Mouse (Mus musculus): ENCODE results near the gene Pigz. TPM values are rescaled to one million over a fixed set of nuclear protein-coding genes. Genes with fewer than 3 reads are reported as not detected.

Gene Pigz
- polyA plus RNA-seq, 1 experiment = 0.30 TPM

DNA sequence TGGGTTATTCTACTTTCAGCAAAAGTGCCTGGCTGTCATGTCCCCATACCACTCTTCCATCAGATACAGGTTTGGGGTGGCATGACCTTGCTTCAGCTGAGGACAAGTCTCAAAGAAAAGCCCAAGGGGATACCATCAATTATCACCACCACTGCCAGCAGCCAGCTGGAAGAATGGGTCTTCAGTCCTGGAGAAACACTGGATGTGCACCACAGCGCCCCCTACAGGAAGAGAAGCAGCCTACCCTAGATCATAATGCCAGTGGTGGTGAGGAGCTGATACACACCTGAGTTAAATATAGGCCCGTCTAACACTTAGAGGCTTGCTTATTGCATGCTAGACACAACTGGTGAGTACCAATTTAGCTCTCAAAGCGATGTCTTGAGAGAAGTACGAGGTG, 28.3 kb upstream of the Pigz start:
- Histone ChIP-seq H3K9me3 (no peaks in the 10 kb centered on the region), H3K36me3 (replicated peaks; ENCODE audit: low read length) (no peaks in the 10 kb centered on the region), H3K4me1 (peaks cover 25% of the 10 kb centered on the region), H3K27me3 (replicated peaks) (peaks cover 43% of the 10 kb centered on the region), H3K4me3 (replicated peaks) (no peak overlapping the region)
- TF ChIP-seq FLI1 (IDR thresholded peaks at IDR 0.05; ENCODE audit: low read length) (no peak), GATA1 (IDR thresholded peaks at IDR 0.05; ENCODE audit: borderline replicate concordance, low read length) (no peak)

DNA sequence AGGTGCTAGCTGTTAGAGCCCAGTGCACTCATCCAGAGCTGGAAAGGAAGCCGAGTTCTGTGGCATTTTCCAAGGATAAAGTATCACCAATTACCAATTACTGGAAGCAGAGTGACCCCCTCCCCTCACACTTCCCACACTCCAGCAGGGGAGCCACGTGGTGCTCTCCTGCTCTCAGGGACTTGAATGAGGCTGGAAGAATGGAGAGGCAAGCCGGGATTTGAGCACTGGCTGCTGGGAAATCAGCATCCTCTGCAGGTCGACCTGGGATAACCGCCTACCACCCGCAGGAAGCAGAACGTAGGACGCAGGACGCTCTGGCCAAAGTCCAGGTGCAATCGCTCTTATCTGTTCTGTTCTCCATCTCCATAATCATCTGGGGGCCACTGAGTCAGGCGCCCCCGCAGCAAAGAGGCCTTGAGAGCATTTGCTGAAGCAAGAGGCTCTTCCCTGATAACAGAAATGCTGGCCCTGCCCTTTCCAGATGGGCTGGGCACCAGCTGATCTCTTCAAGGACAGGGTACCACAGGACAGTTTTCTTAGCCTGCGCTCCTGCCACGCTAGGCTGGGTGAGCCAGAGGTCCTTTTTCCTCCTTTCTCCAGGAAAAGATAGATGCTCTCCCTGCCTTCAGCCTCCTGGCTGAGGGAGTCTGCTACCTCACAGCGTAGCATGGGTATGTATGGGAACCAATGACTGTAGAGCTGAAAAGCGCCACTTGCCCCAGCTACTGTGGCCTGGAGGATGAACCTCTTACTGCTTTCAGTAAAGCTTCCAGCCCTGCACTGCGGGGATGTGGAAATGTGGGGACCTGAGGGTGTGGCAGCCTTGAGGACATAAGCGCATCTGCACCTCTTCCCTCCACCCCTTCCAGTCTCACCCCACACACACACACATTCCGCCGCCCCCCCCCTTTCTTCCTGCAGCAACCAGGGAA, 27.5 kb upstream of the Pigz start:
- no peaks in the 10 kb centered on the region for H3K36me3 ChIP-seq (replicated peaks; ENCODE audit: low read length)
- H3K9me3 ChIP-seq = no peaks in the 10 kb centered on the region
- H3K4me3 ChIP-seq (replicated peaks) = peak overlapping the region; percentile 44
- TF ChIP-seq GATA1 (IDR thresholded peaks at IDR 0.05; ENCODE audit: borderline replicate concordance, low read length) (no peak), FLI1 (IDR thresholded peaks at IDR 0.05; ENCODE audit: low read length) (no peak)
- peaks cover 43% of the 10 kb centered on the region for H3K27me3 ChIP-seq (replicated peaks)
- H3K4me1 ChIP-seq = peaks cover 33% of the 10 kb centered on the region

DNA sequence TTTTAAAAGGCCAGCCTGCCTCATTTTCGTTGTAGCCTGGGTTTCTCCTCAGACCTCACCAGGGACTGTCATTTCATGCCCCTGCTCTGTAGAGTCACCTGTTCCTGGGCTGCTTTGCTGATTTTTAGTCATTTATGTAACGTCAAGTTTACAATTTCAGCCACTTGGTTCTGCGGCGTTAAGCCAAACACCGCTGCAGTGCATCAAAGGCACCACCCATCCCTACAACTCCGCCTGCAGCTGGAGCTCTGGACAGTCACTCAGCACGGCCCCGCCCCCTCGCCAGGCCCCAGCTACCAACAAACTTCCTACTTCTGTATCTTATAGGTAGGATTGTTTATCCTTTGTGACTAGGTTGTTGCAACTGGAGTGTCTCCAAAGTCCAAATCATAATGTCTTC, 26.8 kb upstream of the Pigz start:
- Histone ChIP-seq H3K36me3 (replicated peaks; ENCODE audit: low read length) (no peaks in the 10 kb centered on the region), H3K27me3 (replicated peaks) (peaks cover 40% of the 10 kb centered on the region), H3K9me3 (no peaks in the 10 kb centered on the region), H3K4me1 (peaks cover 35% of the 10 kb centered on the region), H3K4me3 (replicated peaks) (peak overlapping the region; percentile 72)
- no peak for TF ChIP-seq FLI1 (IDR thresholded peaks at IDR 0.05; ENCODE audit: low read length)
- no peak for TF ChIP-seq GATA1 (IDR thresholded peaks at IDR 0.05; ENCODE audit: borderline replicate concordance, low read length)

DNA sequence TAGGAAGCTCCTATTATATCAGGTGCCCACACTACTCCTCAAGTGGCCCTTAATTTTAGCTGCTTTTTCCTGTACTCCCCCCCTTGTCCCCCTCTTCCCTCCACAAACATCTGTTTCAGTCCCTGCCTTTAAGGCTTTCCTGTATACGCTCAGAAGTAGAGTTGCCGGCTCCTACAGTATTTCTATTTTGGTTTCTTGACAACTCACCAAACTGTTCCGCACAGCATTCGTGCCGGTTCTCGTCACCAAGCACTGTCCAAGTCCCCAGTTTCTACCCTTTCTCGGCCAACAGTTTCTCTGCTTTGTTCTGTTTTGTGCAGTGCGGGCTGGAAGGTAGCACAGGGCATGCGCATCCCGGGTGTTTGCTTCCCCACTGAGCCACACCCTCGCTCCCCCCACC, 24.7 kb upstream of the Pigz start:
- Histone ChIP-seq H3K27me3 (replicated peaks) (peaks cover 41% of the 10 kb centered on the region), H3K4me3 (replicated peaks) (no peak overlapping the region), H3K4me1 (peaks cover 35% of the 10 kb centered on the region), H3K36me3 (replicated peaks; ENCODE audit: low read length) (no peaks in the 10 kb centered on the region), H3K9me3 (peaks cover 4% of the 10 kb centered on the region; the same call in 1 of the 2 replicates)
- TF ChIP-seq GATA1 (IDR thresholded peaks at IDR 0.05; ENCODE audit: borderline replicate concordance, low read length) (no peak), FLI1 (IDR thresholded peaks at IDR 0.05; ENCODE audit: low read length) (no peak)

DNA sequence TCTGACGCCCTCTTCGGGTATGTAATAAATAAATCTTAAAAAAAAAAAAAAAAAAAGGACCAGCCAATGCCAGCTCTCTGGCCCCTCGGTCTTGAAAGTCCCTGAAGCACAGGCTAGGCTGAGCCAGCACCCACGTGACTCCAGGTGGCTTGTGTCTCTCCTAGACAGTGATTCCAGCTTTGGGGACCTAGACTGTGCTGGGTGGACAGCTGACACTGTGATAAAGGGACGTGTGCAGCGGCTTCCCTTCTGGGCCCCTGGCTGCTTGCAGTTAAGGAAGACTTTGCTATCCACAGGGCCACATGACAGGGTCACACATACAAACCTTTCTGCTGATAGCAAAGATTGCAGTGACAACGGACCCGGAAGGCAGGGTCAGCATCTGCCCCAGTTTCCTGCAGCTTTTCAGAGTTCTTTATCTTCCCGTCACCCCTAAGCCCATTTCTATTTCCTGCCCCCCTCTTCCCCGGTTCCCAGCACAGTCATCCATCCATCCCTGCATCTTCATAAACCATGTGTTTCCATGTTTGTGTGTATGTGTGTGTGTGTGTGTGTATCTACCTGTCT, 23.3 kb upstream of the Pigz start:
- TF ChIP-seq FLI1 (IDR thresholded peaks at IDR 0.05; ENCODE audit: low read length) (no peak), GATA1 (IDR thresholded peaks at IDR 0.05; ENCODE audit: borderline replicate concordance, low read length) (no peak)
- Histone ChIP-seq H3K36me3 (replicated peaks; ENCODE audit: low read length) (no peaks in the 10 kb centered on the region), H3K9me3 (peaks cover 4% of the 10 kb centered on the region; the same call in 1 of the 2 replicates), H3K27me3 (replicated peaks) (peaks cover 34% of the 10 kb centered on the region), H3K4me1 (peaks cover 35% of the 10 kb centered on the region), H3K4me3 (replicated peaks) (no peak overlapping the region)

DNA sequence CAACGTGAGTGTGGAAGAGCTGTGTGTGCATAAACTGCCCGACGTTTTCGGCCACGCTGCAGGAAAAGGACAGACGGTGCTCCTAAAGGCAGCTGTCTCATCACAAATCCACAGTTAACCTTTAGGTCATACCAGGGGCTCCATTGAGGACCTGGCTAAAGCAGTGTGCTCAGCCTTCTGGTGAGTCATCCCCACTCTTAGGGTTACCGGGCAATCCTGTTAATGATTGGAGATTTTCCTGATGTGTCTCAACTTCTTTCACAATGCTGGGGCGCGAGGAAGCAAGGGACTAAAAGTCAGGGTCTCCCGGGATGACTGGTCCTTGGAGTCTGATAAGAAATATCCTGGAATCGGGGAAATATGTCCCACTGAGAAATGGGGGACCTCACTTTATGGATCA, 15.9 kb upstream of the Pigz start:
- peaks cover 11% of the 10 kb centered on the region for H3K4me1 ChIP-seq
- H3K9me3 ChIP-seq = peaks cover 9% of the 10 kb centered on the region
- TF ChIP-seq GATA1 (IDR thresholded peaks at IDR 0.05; ENCODE audit: borderline replicate concordance, low read length) (no peak), FLI1 (IDR thresholded peaks at IDR 0.05; ENCODE audit: low read length) (no peak)
- H3K4me3 ChIP-seq (replicated peaks) = no peak overlapping the region
- H3K36me3 ChIP-seq (replicated peaks; ENCODE audit: low read length) = no peaks in the 10 kb centered on the region
- peaks cover 30% of the 10 kb centered on the region for H3K27me3 ChIP-seq (replicated peaks)

DNA sequence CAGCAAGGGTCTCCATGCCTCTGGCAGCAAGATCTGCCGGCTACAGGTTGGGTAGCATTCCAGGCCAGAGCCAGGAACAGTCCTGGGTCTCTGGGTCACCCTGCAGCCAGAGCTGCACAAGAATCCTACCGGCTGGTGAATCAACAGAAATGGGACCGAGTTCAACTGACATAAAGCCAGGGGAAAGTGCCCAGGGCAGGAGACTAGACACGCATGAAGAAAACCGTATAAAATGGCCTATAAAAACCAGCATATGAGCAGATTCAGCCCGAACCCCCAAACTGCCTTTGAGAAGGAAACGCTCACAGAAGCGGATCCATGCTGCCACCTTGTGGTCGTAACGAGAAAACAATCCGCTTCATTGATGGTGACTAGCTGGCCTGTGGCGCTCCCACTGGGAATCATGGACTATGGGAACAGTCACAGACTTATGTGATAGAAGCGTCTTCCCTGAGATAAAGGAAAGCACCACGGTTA, 15.4 kb upstream of the Pigz start:
- Histone ChIP-seq H3K9me3 (peaks cover 8% of the 10 kb centered on the region), H3K4me1 (peaks cover 11% of the 10 kb centered on the region), H3K4me3 (replicated peaks) (peak overlapping the region; percentile 73), H3K36me3 (replicated peaks; ENCODE audit: low read length) (no peaks in the 10 kb centered on the region), H3K27me3 (replicated peaks) (peaks cover 29% of the 10 kb centered on the region)
- TF ChIP-seq GATA1 (IDR thresholded peaks at IDR 0.05; ENCODE audit: borderline replicate concordance, low read length) (no peak), FLI1 (IDR thresholded peaks at IDR 0.05; ENCODE audit: low read length) (no peak)

DNA sequence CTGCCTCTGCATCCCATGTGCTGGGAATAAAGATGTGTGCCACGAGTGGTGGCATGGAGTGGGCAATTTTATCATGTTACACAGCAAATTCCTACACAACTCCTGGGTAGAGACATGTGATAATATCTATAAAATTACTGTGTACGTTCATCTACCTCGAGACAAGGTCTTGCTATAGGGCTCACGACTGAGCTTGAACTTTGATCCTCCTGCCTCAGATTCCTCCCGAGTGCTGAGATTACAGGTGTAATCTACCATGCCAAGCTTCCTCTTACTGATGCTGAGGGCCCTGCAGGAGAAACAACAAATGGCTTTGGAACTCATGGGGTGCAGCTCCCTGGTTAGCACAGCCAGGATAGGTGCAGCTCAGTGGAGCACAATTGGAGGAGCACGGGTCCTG, 9.3 kb upstream of the Pigz start:
- TF ChIP-seq FLI1 (IDR thresholded peaks at IDR 0.05; ENCODE audit: low read length) = no peak
- no peak for TF ChIP-seq GATA1 (IDR thresholded peaks at IDR 0.05; ENCODE audit: borderline replicate concordance, low read length)
- no peaks in the 10 kb centered on the region for H3K36me3 ChIP-seq (replicated peaks; ENCODE audit: low read length)
- H3K4me3 ChIP-seq (replicated peaks) = no peak overlapping the region
- peaks cover 37% of the 10 kb centered on the region for H3K27me3 ChIP-seq (replicated peaks)
- peaks cover 5% of the 10 kb centered on the region for H3K9me3 ChIP-seq
- no peaks in the 10 kb centered on the region for H3K4me1 ChIP-seq

DNA sequence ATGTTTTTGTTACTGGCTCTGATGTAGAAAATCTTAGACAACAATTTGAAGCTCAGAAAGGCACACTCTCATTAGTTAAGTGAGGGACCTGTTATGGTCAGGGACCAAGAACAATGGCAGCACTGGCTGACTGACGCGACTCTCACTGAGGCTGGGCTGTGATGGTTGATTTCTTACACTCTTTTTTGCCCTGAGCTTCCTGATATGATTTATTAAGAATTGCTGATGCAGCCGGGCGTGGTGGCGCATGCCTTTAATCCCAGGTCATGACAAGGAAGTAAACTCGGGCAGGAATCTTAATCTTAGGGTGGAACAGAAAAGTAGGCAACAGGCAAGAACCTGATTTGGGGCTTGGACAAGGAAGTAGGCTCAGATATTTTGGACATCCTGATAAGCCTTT, 7.6 kb upstream of the Pigz start:
- H3K36me3 ChIP-seq (replicated peaks; ENCODE audit: low read length) = no peaks in the 10 kb centered on the region
- H3K27me3 ChIP-seq (replicated peaks) = peaks cover 48% of the 10 kb centered on the region
- peaks cover 5% of the 10 kb centered on the region for H3K9me3 ChIP-seq
- TF ChIP-seq GATA1 (IDR thresholded peaks at IDR 0.05; ENCODE audit: borderline replicate concordance, low read length) (no peak), FLI1 (IDR thresholded peaks at IDR 0.05; ENCODE audit: low read length) (no peak)
- H3K4me3 ChIP-seq (replicated peaks) = no peak overlapping the region
- H3K4me1 ChIP-seq = no peaks in the 10 kb centered on the region

Measured in megakaryocyte, embryonic 14.5 days (primary cell).